Mouse (Mus musculus): ENCODE data around the gene Tex2. TPM values are rescaled to one million over a fixed set of nuclear protein-coding genes. Genes with fewer than 3 reads are reported as not detected.

Gene Tex2
- polyA plus RNA-seq, 1 experiment = 33.5 TPM

- H3K4me1 ChIP-seq (ENCODE audit: control insufficient read depth, insufficient read depth, insufficient read length, low read length) = 0 out of 2 replicates have a peak, but pooled peaks cover 4% of the 10 kb centered on the region
- H3K27ac ChIP-seq (replicated peaks; ENCODE audit: low read depth, low read length) = no peak overlapping the region
- no peak overlapping the region for H3K4me3 ChIP-seq (ENCODE audit: insufficient read depth, low read depth, low read length)
These were observed 85.3 kb downstream of the Tex2 start for GRCm38 (mm10) chr11:106527926-106528325.

- Histone ChIP-seq H3K27ac (replicated peaks; ENCODE audit: low read depth, low read length) (no peak overlapping the region), H3K4me3 (ENCODE audit: insufficient read depth, low read depth, low read length) (no peak overlapping the region), H3K4me1 (ENCODE audit: control insufficient read depth, insufficient read depth, insufficient read length, low read length) (no peaks in the 10 kb centered on the region)
These were observed 85.9 kb downstream of the Tex2 start for GRCm38 (mm10) chr11:106527147-106527821.

GRCm38 (mm10) chr11:106522538-106522937, 90.7 kb downstream of the Tex2 start:
- H3K4me1 ChIP-seq (ENCODE audit: control insufficient read depth, insufficient read depth, insufficient read length, low read length) = peaks cover 3% of the 10 kb centered on the region
- H3K27ac ChIP-seq (replicated peaks; ENCODE audit: low read depth, low read length) = no peak overlapping the region
- no peak overlapping the region for H3K4me3 ChIP-seq (ENCODE audit: insufficient read depth, low read depth, low read length)

DNA sequence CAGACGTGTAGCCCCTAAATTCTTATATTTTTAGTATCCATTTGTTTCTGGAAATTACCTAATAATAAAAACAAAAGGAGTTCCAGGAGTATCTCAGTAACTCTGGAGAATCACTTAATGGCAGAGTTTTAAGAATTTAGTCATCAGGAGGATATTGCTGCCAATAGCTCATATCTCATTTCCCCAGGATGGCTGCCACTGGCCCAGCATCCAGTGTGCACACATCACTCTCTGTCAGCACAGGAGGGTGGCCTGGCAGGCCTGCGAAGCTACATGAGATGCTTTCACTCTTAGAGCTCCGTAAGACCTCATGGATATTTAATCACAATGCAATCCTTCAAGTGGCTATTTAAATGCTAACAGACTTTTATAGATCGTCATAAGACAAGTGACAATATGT, 91.6 kb downstream of the Tex2 start:
- Histone ChIP-seq H3K27ac (replicated peaks; ENCODE audit: low read depth, low read length) (no peak overlapping the region), H3K4me3 (ENCODE audit: insufficient read depth, low read depth, low read length) (no peak overlapping the region), H3K4me1 (ENCODE audit: control insufficient read depth, insufficient read depth, insufficient read length, low read length) (peaks cover 3% of the 10 kb centered on the region)

DNA sequence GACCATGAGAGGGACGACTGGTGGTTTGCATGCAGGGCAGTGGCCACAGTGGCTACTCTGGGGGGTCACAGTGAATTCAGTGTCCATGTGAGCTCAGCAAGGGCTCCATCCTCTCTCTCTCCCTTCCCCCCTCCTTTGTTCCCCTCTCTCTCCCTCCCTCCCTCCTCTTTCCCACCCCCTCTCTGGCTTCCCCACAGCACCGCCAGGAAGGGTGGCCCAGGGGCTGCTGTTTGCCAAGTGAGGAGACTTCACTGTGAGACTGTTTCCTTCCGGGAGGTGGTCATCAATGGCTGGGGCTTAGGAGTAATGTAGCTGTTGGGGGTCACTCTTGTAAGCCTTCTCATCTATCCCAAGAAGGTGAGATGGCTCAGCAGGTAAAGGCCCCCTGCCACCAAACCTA, 92.8 kb downstream of the Tex2 start:
- H3K27ac ChIP-seq (replicated peaks; ENCODE audit: low read depth, low read length) = no peak overlapping the region
- peaks cover 3% of the 10 kb centered on the region for H3K4me1 ChIP-seq (ENCODE audit: control insufficient read depth, insufficient read depth, insufficient read length, low read length)
- no peak overlapping the region for H3K4me3 ChIP-seq (ENCODE audit: insufficient read depth, low read depth, low read length)

GRCm38 (mm10) chr11:106519519-106519918, 93.7 kb downstream of the Tex2 start:
- Histone ChIP-seq H3K27ac (replicated peaks; ENCODE audit: low read depth, low read length) (no peak overlapping the region), H3K4me3 (ENCODE audit: insufficient read depth, low read depth, low read length) (no peak overlapping the region), H3K4me1 (ENCODE audit: control insufficient read depth, insufficient read depth, insufficient read length, low read length) (peaks cover 3% of the 10 kb centered on the region)

DNA sequence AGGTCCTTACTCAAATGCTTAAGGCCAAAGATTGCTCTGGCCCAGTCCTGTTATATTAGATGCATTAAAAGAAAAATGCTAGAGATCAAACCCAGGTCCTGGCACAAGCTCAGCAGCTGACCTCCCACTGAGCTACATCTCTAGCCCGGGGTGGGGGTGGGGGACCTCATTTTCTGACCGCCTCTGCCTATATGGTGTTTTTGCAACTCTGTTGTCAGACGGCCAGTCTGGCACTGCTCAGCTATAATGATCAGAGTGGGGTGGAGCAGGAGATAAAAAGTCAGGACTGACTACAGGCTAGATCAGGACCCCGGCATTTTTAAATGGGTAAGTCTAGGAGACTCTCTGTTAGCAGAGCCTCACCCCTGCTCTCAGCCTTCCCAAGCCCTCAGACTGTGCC, 94.8 kb downstream of the Tex2 start:
- H3K27ac ChIP-seq (replicated peaks; ENCODE audit: low read depth, low read length) = no peak overlapping the region
- peaks cover 3% of the 10 kb centered on the region for H3K4me1 ChIP-seq (ENCODE audit: control insufficient read depth, insufficient read depth, insufficient read length, low read length)
- H3K4me3 ChIP-seq (ENCODE audit: insufficient read depth, low read depth, low read length) = no peak overlapping the region

DNA sequence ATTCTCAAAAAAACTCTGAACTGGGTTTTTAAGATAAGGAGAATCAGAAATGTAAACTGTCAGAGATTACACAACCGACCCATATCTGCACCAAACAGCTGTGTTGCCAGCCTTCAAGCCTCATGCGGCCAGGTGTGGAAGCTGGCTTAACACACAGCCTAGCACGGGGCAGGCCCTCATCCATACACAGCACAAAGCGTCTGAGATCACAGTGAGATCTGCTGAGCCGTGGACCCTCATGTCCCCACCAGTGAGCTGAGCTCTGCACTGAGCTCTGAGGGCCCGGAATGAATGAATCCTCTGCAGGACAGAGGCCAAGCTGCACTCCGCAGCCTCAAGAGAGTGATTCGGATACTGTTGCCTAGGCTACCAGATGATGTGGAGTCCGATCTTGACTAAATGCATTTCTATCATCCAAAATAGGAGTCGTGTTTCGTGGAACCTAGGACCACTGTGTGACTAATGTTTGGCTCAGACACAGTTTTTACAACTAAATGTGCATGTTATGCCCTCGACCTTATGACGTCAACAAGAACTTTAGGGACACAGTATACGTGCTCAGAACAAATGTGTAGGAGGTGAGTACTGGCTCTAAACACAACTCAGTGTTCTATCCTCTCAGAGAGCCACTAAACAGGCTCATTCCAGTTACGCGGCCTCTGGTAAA, 98.0 kb downstream of the Tex2 start:
- Histone ChIP-seq H3K27ac (replicated peaks; ENCODE audit: low read depth, low read length) (no peak overlapping the region), H3K4me1 (ENCODE audit: control insufficient read depth, insufficient read depth, insufficient read length, low read length) (no peaks in the 10 kb centered on the region; the same call in 1 of the 2 replicates), H3K4me3 (ENCODE audit: insufficient read depth, low read depth, low read length) (no peak overlapping the region)

- Histone ChIP-seq H3K4me3 (ENCODE audit: insufficient read depth, low read depth, low read length) (no peak overlapping the region), H3K4me1 (ENCODE audit: control insufficient read depth, insufficient read depth, insufficient read length, low read length) (no peaks in the 10 kb centered on the region), H3K27ac (replicated peaks; ENCODE audit: low read depth, low read length) (no peak overlapping the region)
These were observed 98.8 kb downstream of the Tex2 start for GRCm38 (mm10) chr11:106514446-106514845.

DNA sequence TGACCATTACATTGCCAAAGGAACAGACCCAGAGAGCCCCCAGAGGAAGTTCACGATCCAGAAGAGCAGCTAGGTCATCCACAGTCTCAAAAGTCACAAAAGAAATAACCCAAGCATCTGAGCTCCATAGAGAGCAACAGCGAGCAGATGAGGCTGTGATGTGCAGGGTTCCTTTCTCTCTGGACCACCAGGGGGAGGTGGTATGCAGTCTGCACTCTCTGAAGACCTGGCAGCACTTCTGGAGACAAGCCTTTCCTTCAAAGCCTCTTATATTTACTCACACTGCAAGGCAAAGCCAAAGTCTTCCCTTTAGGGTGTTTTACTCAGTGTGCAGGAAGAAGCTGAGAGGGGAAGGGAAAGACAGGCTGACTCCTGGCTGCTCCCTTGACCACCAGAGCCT, 100.1 kb downstream of the Tex2 start:
- Histone ChIP-seq H3K27ac (replicated peaks; ENCODE audit: low read depth, low read length) (no peak overlapping the region), H3K4me3 (ENCODE audit: insufficient read depth, low read depth, low read length) (no peak overlapping the region), H3K4me1 (ENCODE audit: control insufficient read depth, insufficient read depth, insufficient read length, low read length) (no peaks in the 10 kb centered on the region)

- H3K4me3 ChIP-seq (ENCODE audit: insufficient read depth, low read depth, low read length) = no peak overlapping the region
- no peak overlapping the region for H3K27ac ChIP-seq (replicated peaks; ENCODE audit: low read depth, low read length)
- H3K4me1 ChIP-seq (ENCODE audit: control insufficient read depth, insufficient read depth, insufficient read length, low read length) = no peaks in the 10 kb centered on the region
These were observed 101.2 kb downstream of the Tex2 start for GRCm38 (mm10) chr11:106512006-106512390.

DNA sequence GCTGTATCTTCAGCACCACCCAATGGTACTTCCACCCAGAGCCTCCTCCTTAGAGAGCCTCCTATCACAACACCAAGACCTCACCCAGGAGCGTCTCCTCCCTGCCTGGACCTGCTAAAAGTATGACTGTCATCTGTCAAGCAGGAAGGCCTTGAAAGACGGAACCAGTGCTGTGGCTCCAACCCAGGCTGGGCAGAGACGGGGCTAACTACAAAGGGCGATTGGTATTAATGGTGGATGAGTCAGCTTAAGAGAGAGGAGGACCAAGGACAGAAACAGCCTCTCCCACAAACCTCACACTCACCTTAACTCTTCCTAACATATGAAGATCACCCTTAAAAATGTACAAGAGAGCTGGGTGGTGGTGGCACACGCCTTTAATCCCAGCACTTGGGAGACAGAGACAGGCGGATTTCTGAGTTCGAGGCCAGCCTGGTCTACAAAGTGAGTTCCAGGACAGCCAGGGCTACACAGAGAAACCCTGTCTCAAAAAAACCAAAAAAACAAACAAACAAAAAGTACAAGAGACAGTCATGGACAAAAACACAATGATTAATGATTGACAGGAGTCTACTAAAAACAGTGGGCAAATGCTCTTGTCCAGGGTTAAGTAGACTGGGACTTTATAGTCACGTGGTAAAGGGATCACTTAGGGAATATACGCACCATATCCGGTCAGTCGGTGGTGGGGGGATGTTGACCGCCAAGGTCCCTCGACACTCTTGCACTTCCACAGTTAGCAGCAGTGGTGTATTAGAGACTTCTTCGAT, 101.8 kb downstream of the Tex2 start:
- H3K4me1 ChIP-seq (ENCODE audit: control insufficient read depth, insufficient read depth, insufficient read length, low read length) = no peaks in the 10 kb centered on the region
- no peak overlapping the region for H3K27ac ChIP-seq (replicated peaks; ENCODE audit: low read depth, low read length)

DNA sequence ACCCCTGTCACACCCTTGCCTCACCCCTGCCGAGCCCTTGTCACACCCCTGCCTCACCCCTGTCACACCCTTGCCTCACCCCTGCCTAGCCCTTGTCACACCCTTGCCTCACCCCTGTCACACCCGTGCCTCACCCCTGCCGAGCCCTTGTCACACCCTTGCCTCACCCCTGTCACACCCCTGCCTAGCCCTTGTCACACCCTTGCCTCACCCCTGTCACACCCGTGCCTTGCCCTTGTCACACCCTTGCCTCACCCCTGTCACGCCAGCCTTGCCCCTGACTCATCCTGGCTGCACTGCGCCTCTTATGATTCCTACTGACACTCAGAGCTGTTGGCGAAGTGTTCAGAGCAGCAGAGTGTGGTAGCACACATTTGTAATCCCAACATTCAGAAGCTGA, 105.6 kb downstream of the Tex2 start:
- Histone ChIP-seq H3K4me1 (ENCODE audit: control insufficient read depth, insufficient read depth, insufficient read length, low read length) (no peaks in the 10 kb centered on the region), H3K4me3 (ENCODE audit: insufficient read depth, low read depth, low read length) (no peak overlapping the region), H3K27ac (replicated peaks; ENCODE audit: low read depth, low read length) (no peak overlapping the region)

More for the DNA sequence above, 101.8 kb downstream of the Tex2 start:
- no peak overlapping the region for H3K4me3 ChIP-seq (ENCODE audit: insufficient read depth, low read depth, low read length)

DNA sequence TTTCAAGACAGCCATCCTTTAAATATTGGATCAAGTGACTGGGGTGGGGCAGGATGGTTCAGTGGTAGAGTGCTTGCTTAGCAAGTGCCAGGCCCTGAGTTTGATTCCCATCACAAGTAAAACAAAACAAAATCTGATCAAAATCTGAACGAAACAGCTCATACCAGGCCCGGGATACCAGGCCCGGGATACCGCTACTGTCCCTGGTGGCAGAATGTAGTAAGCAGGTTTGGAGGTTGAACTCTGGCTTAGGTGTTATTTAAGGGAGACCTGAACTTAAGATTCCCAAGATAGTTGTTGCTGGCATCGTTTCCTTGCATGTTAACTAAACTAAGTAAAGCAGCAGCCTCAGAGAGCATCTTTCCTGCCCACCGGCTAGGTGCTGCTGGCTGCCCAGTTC, 107.0 kb downstream of the Tex2 start:
- Histone ChIP-seq H3K27ac (replicated peaks; ENCODE audit: low read depth, low read length) (no peak overlapping the region), H3K4me1 (ENCODE audit: control insufficient read depth, insufficient read depth, insufficient read length, low read length) (no peaks in the 10 kb centered on the region), H3K4me3 (ENCODE audit: insufficient read depth, low read depth, low read length) (no peak overlapping the region)

- Histone ChIP-seq H3K4me3 (ENCODE audit: insufficient read depth, low read depth, low read length) (no peak overlapping the region), H3K27ac (replicated peaks; ENCODE audit: low read depth, low read length) (no peak overlapping the region), H3K4me1 (ENCODE audit: control insufficient read depth, insufficient read depth, insufficient read length, low read length) (no peaks in the 10 kb centered on the region)
These were observed 109.1 kb downstream of the Tex2 start for GRCm38 (mm10) chr11:106504129-106504528.

DNA sequence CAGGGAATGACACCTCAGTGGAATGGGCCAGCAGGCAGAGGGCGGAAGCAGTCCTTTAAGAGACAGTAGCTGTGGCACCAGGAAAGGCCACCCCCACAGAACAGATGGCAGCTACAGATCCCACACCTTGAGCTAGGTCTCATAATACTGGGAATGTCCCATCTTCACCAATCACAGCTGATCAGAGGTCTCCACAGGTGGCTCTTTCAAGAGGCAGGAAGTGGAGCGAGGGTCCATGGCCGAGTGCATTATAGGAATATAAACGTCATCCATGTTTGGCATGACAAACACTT, 109.9 kb downstream of the Tex2 start:
- H3K4me3 ChIP-seq (ENCODE audit: insufficient read depth, low read depth, low read length) = no peak overlapping the region
- no peak overlapping the region for H3K27ac ChIP-seq (replicated peaks; ENCODE audit: low read depth, low read length)
- no peaks in the 10 kb centered on the region for H3K4me1 ChIP-seq (ENCODE audit: control insufficient read depth, insufficient read depth, insufficient read length, low read length)
